Mouse (Mus musculus) monocyte, adult 2 months (primary cell): ENCODE results near the gene Vmn1r197.
"Not testable (repeated sequence)": the region's sequence is repeated elsewhere in the genome, so short reads cannot be mapped to it uniquely, and the experiment has no call there.

Experiments
- DNase-seq, 2 experiments: peaks; one replicate each; pipeline ENCODE4 v3.0.0; 2022; ENCODE audit warnings: low spot score in 2 of 2, low read depth in 1 of 2

The Vmn1r197 gene

GRCm38 (mm10) chr13:22324289-22324688 is at the start of gene Vmn1r197:
TSS of gene Vmn1r197 (plus strand) at chr13:22324589.
- DNase-seq: no peak

GRCm38 (mm10) chr13:22284578-22284977 is 39.8 kb upstream of the Vmn1r197 start:
- no peak for DNase-seq

DNA sequence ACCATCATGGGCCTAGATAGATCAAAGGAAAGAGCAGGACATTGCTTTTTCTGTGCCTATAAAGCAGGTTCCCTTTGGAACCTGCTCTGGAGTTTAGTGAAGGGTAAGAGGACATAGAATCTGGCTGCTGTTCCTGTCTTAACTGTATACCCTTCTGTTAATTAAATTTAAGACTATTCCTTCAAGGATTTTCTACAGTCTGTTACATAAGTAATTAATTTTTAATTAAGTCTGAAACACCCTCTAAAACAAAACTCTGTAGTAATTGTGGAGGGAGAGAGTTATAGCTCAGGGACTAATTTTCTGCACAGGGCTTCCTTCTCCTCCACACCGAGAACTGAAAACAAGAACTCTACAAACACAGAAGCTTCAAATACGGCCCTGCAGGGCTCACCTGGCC is 34.8 kb upstream of the Vmn1r197 start, which contains the start of gene Vmn1r196:
TSS of gene Vmn1r196 (plus strand) at position 301 of the 400 bp plus-strand sequence.
- DNase-seq: no peak

- not testable (repeated sequence) for DNase-seq
Observed at GRCm38 (mm10) chr13:22308075-22308474, 16.3 kb upstream of the Vmn1r197 start.

DNA sequence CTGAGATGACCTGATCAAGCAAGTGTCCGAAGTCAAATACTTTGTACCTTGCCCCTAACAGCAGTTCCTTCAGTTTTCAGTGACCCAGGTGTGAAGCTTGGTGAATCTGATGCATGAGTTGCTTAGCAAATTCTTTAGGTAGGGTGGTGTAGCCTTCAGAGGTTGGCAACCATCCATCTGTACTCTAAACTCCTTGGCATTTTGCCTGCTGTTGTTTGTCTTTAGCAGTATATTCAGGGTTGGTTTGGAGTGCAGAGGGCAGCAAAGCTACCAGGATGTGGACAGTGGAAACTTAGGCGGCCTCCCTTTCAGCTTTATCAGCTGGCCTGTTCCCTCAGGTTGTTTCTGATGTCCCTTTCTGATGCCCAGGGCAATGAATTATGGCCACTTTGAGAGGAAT is 9.0 kb upstream of the Vmn1r197 start:
- DNase-seq: no peak

DNA sequence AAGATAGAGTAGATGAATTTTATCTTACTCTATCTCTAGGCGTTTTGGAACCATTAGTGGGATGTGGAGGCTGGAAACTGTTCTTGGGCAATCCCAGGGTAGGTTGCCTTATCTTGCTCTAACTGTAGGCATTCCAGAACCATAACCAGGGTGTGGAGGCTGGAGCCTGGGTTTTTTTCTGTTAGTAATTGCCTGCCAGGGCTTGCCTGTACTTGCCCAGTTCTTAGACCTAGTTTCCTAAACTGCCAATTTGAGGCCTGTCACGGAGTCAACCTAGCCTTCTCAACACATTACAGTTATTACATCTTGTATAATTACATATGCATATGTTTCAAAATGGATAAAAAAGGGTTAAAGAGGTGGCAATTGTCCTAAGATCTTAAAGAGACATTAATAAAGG is 7.0 kb upstream of the Vmn1r197 start:
- no peak for DNase-seq

- DNase-seq: no peak
Observed at GRCm38 (mm10) chr13:22320091-22320490, 4.3 kb upstream of the Vmn1r197 start.

DNA sequence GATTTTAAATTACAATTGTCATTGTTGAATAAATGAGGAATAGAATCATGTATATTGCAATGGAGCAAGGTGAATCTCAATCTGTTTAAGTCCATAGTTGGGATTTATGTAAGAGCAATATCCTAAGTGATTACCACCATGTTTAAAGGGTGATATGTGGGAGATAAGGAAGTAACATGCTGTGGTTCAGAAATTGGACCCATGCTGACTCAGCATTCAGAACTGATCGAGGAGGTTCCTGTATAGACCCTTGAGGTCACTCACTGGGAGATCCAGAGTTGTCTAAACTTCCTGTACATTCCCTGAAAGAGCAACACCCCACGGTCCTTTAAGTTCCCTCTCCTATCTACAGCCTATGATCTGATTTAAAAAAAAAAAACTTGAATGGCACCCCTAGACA is 8.9 kb downstream of the Vmn1r197 start:
- DNase-seq: no peak

- no peak for DNase-seq
Observed at GRCm38 (mm10) chr13:22335565-22335964, 11.2 kb downstream of the Vmn1r197 start.

- no peak for DNase-seq
Observed at GRCm38 (mm10) chr13:22350064-22350463, 25.7 kb downstream of the Vmn1r197 start, which contains the start of gene Vmn1r198. TSS of gene Vmn1r198 (plus strand) at chr13:22350364.

- DNase-seq: no peak
Observed at GRCm38 (mm10) chr13:22350813-22351212, 26.4 kb downstream of the Vmn1r197 start.

- DNase-seq: no peak
Observed at GRCm38 (mm10) chr13:22379518-22379917, 55.1 kb downstream of the Vmn1r197 start, which contains the start of gene Vmn1r199. TSS of gene Vmn1r199 (plus strand) at chr13:22379818.

DNA sequence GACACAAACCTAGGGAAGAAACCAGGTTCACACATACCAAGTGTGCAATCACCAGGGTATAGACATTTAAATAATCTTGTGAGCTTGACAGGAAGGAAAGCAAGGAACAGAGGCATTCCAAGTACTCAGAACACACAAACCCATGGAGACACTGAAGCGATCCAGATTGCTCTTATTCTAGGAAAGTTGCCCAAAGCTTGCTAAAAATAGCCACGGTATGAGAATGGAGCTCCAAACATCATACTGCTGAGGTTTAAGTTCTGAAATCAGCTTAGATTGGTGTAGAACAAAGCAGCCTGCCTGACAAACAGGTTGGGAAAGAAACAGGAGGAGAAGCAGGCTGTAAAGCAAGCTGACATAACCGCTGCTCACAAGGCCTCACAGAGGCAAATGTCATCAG is 56.7 kb downstream of the Vmn1r197 start:
- not testable (repeated sequence) for DNase-seq
